Mouse (Mus musculus) small intestine, adult 2 months (tissue): ENCODE measurements around the gene Prr7. TPM values are rescaled to one million over a fixed set of nuclear protein-coding genes. Genes with fewer than 3 reads are reported as not detected.

Source experiments
- H3K27ac ChIP-seq: fragments of 200-500 bp; 2 replicates; pipeline ENCODE4 v1.5.1; 2012; ENCODE audit warnings: low read depth, low read length, control low read depth, inconsistent platforms; ENCODE audit not compliant: insufficient read depth
- H3K27me3 ChIP-seq: fragments of 200-500 bp; 2 replicates; pipeline ENCODE4 v1.6.1; 2012; ENCODE audit warnings: mild to moderate bottlenecking, moderate library complexity, low read length, inconsistent platforms; ENCODE audit not compliant: control insufficient read depth, insufficient read depth
- H3K36me3 ChIP-seq: fragments of 200-500 bp; 2 replicates; pipeline ENCODE4 v1.6.1; 2012; ENCODE audit warnings: mild to moderate bottlenecking, low read length, control low read depth, inconsistent platforms; ENCODE audit not compliant: control insufficient read depth, insufficient read depth
- H3K4me1 ChIP-seq: fragments of 200-500 bp; 2 replicates; pipeline ENCODE4 v1.6.1; 2012; ENCODE audit warnings: low read length, inconsistent platforms, mixed read lengths; ENCODE audit not compliant: control insufficient read depth, insufficient read depth, insufficient read length
- H3K4me3 ChIP-seq: fragments of 200-500 bp; 2 replicates; pipeline ENCODE4 v1.5.1; 2012; ENCODE audit warnings: low read depth, mild to moderate bottlenecking, control low read depth, inconsistent platforms, low read length, moderate library complexity
- CTCF ChIP-seq: fragments of 200-500 bp; IDR thresholded peaks from 2 replicates; pipeline ENCODE4 v1.5.1; 2012; ENCODE audit warnings: low read depth, mild to moderate bottlenecking, control low read depth, inconsistent platforms, low read length, moderate library complexity, mixed read lengths; ENCODE audit not compliant: insufficient replicate concordance, insufficient read length; ENCODE audit errors: extremely low read depth
- POLR2A ChIP-seq: fragments of 200-500 bp; IDR thresholded peaks from 2 replicates; pipeline ENCODE4 v1.6.1; 2012; ENCODE audit warnings: low read depth, mild to moderate bottlenecking, control low read depth, inconsistent platforms, low read length, moderate library complexity
- WGBS: fragments of 180-500 bp; shearing (Covaris S2); methylation state at CpG from one replicate; pipeline ENCODE4 v1.1.7; 2018; 5-methylcytosine and 5-hydroxymethylcytosine counted together
- polyA plus RNA-seq: library from polyadenylated mRNA; depleted of rRNA; stranded (reverse); fragments of >200 nt; gene quantifications from 2 replicates; pipeline ENCODE4 v1.2.3, GENCODE M21; 2012

Gene Prr7
- polyA plus RNA-seq, 1 experiment = 8.2 TPM

DNA sequence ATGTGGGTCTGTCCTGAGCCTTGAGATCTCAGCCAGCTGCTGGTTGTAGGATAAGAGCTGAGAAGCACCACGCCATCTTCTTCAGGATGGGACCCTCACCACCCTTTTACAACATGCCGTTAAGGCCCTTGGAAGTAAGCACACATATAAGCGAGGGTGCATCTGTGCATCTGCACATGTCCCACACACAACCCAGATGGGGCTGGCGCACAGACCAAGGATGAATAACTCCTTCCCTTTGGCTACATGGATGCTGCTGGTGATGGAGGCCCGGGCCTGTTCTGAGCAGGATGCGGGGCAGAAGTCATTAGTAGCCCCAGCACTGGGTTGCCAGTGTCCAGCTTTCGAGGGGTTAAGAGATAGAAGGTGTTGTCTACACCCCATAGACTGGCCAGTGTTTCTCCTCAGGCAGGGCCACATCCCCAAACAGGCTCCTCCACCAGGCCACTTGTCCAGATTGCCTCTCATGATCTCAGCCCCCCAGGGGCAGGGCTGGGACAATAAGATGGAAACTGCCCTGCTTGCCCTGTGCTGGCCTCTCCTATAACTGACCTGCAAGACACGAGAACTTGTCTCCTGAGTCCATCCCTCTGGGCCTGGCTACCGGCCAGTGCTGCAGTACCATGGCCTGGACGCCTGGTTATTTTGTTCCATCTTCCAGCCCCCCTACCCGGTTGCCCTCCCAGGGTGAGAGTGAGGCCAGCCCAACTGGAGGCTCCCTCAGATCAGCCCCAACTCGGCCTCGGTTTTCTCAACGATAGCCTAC lies 22.1 kb downstream of the Prr7 start:
- H3K27ac ChIP-seq = no peak overlapping the region
- WGBS = 56% methylated on average over 14 of the region's 14 CpGs
- no peak for TF ChIP-seq CTCF
- TF ChIP-seq POLR2A = no peak

DNA sequence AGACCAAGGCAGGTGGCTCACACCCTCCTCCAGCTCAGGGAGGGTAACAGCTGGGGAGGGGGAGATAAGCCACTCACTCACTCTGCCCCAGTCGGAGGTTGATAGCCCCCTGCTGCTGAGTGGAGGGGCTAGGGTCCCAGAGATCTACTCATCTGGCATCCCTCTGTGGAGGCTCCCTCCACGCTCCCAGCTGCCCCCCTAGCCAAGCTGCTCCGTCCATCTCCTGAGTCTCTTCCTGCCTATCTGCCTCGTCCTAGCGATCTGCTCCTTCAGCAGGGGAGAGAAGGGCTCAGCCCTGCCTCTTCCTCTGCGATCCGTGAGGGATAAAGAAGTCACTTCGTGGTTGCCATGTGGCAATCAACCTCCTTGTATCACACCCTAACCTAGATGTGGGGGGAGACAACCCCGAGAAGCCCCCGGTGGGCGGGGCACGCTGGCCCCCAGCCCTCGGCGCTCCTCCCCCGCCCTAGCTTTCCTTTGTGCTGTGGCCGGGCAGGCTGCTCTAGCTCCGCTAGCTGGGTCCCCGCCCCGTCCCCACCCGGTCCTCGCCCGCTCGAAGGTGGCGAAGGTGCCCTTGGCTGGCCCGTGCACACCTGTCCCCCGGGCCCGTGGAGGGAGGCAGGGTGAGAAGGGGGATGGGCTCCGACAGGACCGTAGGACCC lies 23.0 kb downstream of the Prr7 start:
- H3K4me1 ChIP-seq = peaks cover 7% of the 10 kb centered on the region
- 2% methylated on average over 29 of the region's 29 CpGs for WGBS
- H3K36me3 ChIP-seq = no peaks in the 10 kb centered on the region
- H3K27me3 ChIP-seq = peaks cover 30% of the 10 kb centered on the region
- no peak overlapping the region for H3K27ac ChIP-seq
- TF ChIP-seq CTCF = no peak
- no peak for TF ChIP-seq POLR2A
- H3K4me3 ChIP-seq = peak overlapping the region; percentile 71

More for the DNA sequence above, 22.1 kb downstream of the Prr7 start:
- peaks cover 7% of the 10 kb centered on the region for H3K4me1 ChIP-seq
- no peak overlapping the region for H3K4me3 ChIP-seq
- H3K36me3 ChIP-seq = no peaks in the 10 kb centered on the region
- H3K27me3 ChIP-seq = peaks cover 30% of the 10 kb centered on the region

DNA sequence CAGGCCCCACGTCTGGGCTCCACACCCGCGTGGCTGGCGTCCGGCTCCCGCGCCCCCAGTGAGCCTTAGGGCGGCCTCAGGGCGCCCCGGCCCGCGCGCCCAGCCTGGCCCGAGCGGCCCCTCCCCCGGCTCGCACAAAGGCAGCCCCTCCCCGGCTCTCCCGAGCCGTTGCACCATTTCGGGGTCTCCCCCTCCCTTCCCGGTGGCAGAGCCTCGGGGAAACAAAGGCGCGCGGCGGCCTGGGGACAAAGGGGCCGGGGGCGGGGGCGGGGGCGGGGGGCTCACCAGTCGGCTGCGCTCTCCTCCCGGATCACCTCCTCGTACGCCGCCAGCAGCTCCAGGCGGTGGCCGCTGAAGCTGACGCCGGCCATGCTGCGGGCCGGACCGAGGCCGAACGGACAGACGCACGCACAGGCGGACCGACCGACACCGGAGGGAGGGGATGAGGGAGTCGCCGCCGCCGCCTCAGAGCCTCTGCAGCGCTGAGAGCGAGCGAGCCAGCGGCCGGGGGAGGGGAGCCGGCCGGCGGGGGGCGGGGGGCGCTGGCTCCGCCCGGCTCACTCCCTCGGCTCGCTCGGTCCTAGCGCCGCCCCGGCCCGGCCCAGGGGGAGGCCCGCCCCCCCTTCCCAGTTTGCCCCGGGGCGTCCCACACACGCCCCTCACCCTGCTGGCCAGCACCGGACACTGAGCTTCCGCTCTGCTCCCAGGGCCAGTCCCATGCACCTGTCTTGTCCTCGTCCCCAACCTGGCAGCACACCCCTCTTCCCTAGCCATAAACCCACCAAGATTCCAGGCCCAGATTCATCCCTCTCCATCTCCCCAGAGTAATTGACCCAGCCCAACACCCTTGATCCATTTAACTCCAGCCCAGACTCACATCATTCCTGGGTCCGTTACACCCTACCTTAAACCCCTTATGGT lies 23.8 kb downstream of the Prr7 start, which contains the start of gene Dbn1:
TSS of gene Dbn1 (minus strand) at position 534 of the 921 bp plus-strand sequence.
- WGBS = 5% methylated on average over 70 of the region's 83 CpGs

DNA sequence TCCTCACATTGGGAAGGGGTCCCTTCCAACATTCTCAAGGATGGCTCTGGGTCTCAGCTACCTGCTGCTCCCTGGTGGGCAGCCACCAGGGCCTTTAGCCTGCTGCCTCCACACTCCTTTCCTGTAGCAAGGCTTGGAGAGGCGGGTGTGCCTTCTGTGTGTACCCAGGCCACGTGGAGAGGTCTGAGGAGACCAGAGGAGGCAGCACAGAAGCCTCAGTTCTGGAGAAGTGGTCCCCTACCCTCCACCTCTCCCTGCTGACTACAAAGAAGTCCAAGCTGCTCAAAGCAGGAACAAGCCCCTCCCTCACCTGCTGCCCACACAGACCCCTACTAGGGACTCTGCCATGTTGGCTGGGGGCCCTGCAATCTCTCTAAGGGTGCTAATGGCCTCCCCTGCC lies 30.2 kb downstream of the Prr7 start:
- Histone ChIP-seq H3K4me1 (peaks cover 2% of the 10 kb centered on the region), H3K27me3 (peaks cover 1% of the 10 kb centered on the region; the same call in 1 of the 2 replicates)

More for the DNA sequence above, 23.8 kb downstream of the Prr7 start, which contains the start of gene Dbn1:
- TF ChIP-seq CTCF = no peak
- no peak for TF ChIP-seq POLR2A
- no peak within 1 kb of the TSS for H3K27ac ChIP-seq
- peaks cover 5% of the 10 kb centered on the region; the same call in 1 of the 2 replicates for H3K4me1 ChIP-seq
- H3K4me3 ChIP-seq = peak within 1 kb of the TSS; percentile 71
- H3K27me3 ChIP-seq = peaks cover 30% of the 10 kb centered on the region
- no peaks in the 10 kb centered on the region for H3K36me3 ChIP-seq

DNA sequence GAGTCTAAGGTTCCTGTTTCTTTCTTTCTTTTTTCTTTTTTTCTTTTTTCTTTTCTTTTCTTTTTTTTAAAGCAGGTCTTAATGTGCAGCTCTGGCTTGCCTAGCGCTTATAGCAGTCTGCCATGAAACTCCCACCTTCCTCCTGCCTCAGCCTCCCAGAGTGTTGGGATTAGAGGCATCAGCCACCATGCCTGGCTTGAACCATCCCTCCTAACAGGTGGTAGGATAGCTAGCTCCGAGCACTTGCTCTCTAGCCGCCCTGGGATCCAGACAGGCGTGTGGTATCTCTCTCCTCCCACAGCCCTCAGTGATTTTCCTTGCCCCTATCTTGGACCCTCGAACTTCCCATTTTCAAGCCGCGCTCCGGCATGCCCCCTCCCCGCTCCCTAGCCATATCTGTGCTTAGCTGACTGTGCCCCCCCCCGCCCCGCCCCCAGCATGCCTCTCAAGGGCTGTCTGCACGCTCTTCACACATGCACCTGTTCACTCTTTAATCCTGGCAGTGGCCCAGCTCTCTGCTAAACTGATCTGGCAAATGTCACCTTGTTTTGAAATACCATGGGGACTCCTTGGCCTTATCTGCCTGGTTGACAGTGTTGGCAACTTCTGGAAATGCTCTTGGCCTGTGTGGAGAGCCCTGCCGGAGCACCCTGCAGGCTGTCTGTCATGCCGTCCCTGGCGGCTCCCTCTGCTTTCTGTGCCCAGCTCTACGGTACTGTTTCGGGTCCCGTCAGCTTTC lies 31.0 kb downstream of the Prr7 start:
- WGBS = 6% methylated on average over 18 of the region's 18 CpGs
- Histone ChIP-seq H3K4me3 (no peak overlapping the region), H3K27me3 (no peaks in the 10 kb centered on the region), H3K27ac (no peak overlapping the region), H3K36me3 (0 out of 2 replicates have a peak, but pooled peaks cover 1% of the 10 kb centered on the region), H3K4me1 (peaks cover 2% of the 10 kb centered on the region)
- no peak for TF ChIP-seq CTCF
- no peak for TF ChIP-seq POLR2A

More for the DNA sequence above, 30.2 kb downstream of the Prr7 start:
- TF ChIP-seq CTCF (no peak), POLR2A (no peak)
- Histone ChIP-seq H3K36me3 (0 out of 2 replicates have a peak, but pooled peaks cover 1% of the 10 kb centered on the region), H3K4me3 (no peak overlapping the region), H3K27ac (no peak overlapping the region)
- 32% methylated on average over 2 of the region's 2 CpGs for WGBS

DNA sequence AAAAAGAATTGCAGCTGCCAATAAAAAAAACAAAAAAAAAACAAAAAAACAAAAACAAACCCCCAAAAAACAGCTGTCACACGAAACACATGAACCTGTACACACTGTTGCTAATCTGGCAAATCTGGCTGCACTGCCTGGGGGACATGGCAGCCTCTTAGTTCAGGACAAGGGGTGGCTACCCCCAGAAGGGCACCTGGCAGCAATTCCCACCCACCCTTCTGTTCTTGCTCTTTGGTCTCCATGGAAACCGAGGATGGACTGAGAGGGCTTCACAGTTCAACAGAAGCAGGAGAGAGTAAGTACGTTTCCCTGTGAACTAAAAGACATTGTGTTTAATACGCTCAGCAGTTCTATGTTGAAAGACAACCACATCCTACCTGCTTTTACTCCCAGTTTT lies 31.6 kb downstream of the Prr7 start:
- Histone ChIP-seq H3K36me3 (peaks cover 3% of the 10 kb centered on the region), H3K4me1 (peaks cover 2% of the 10 kb centered on the region), H3K27me3 (no peaks in the 10 kb centered on the region), H3K27ac (no peak overlapping the region; the same call in 1 of the 2 replicates), H3K4me3 (no peak overlapping the region)
- TF ChIP-seq POLR2A (no peak), CTCF (no peak)
- 55% methylated on average over 4 of the region's 4 CpGs for WGBS
